ENCODE assay signal across 8 mouse cellular contexts in the genomic region with DNA sequence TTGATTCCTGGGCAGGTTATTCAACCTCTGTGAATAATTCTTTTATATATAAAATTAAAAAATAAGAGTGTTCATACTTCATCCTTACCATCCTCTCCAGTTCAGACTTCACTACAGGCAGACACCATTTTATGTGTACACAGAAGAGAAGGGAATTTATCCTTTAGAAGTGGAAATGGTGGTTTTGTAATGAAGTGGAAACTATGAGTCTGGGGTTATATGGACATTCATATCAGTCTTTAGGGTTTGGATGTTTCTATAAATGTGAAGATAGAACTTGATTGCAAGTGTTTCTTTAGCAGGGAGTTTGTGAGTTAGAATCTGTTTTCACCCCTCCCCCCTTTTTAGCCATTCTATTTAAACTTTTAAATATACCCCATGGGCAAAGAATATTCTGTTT. TPM values are rescaled to one million over a fixed set of nuclear protein-coding genes. Genes with fewer than 3 reads are reported as not detected.
DNase-seq lines count a peak whose midpoint lies in the region; ATAC-seq and TF ChIP-seq lines count a peak whose summit lies in the region.

No protein-coding gene starts in this region.

- no peaks in the 10 kb centered on the region for H3K27me3 ChIP-seq in erythroblast, embryonic 14.5 days (ENCODE audit: control insufficient read depth)
- no peaks in the 10 kb centered on the region for H3K27me3 ChIP-seq in lung, postnatal 0 days (replicated peaks; ENCODE audit: insufficient read depth, low read length)
- no peaks in the 10 kb centered on the region for H3K27me3 ChIP-seq in limb, embryonic 15.5 days
- no peaks in the 10 kb centered on the region for H3K27me3 ChIP-seq in stomach, embryonic 15.5 days (replicated peaks)

- H3K36me3 ChIP-seq in erythroblast, embryonic 14.5 days (ENCODE audit: control insufficient read depth) = peaks cover 14% of the 10 kb centered on the region
- no peaks in the 10 kb centered on the region for H3K36me3 ChIP-seq in lung, postnatal 0 days (ENCODE audit: insufficient read depth, low read length)
- H3K36me3 ChIP-seq in limb, embryonic 15.5 days = 0 out of 2 replicates have a peak, but pooled peaks cover 2% of the 10 kb centered on the region
- no peaks in the 10 kb centered on the region for H3K36me3 ChIP-seq in stomach, embryonic 15.5 days

- peak overlapping the region; percentile 95 for H3K4me3 ChIP-seq in erythroblast, embryonic 14.5 days (replicated peaks)
- no peak overlapping the region for H3K4me3 ChIP-seq in lung, postnatal 0 days (ENCODE audit: low read depth, low read length)
- H3K4me3 ChIP-seq in limb, embryonic 15.5 days = no peak overlapping the region
- H3K4me3 ChIP-seq in stomach, embryonic 15.5 days (replicated peaks) = peak overlapping the region; percentile 98; the same call in 1 of the 2 replicates

- intact Hi-C loops in left cerebral cortex, postnatal 4 days (cut with DNase I) = no loop called here

- TF ChIP-seq CTCF in lung, postnatal 0 days (IDR thresholded peaks at IDR 0.05) = no peak

- H3K9ac ChIP-seq in lung, postnatal 0 days (replicated peaks; ENCODE audit: low read depth) = no peak overlapping the region
- no peak overlapping the region for H3K9ac ChIP-seq in limb, embryonic 15.5 days
- H3K9ac ChIP-seq in stomach, embryonic 15.5 days = peak overlapping the region; percentile 92; the same call in 1 of the 2 replicates

- peak overlapping the region; percentile 55 for H3K4me2 ChIP-seq in lung, postnatal 0 days (replicated peaks; ENCODE audit: low read depth, low read length)
- peak overlapping the region; percentile 56 for H3K4me2 ChIP-seq in limb, embryonic 15.5 days
- H3K4me2 ChIP-seq in stomach, embryonic 15.5 days = peak overlapping the region; percentile 59

- TF ChIP-seq EP300 in lung, postnatal 0 days (IDR thresholded peaks at IDR 0.05) = no peak

- no peak overlapping the region for H3K27ac ChIP-seq in lung, postnatal 0 days (ENCODE audit: low read length)
- no peak overlapping the region for H3K27ac ChIP-seq in limb, embryonic 15.5 days
- H3K27ac ChIP-seq in stomach, embryonic 15.5 days = no peak overlapping the region

- no peaks in the 10 kb centered on the region for H3K9me3 ChIP-seq in erythroblast, embryonic 14.5 days (ENCODE audit: control insufficient read depth, low read length)
- no peaks in the 10 kb centered on the region for H3K9me3 ChIP-seq in lung, postnatal 0 days (ENCODE audit: low read length)
- no peaks in the 10 kb centered on the region for H3K9me3 ChIP-seq in limb, embryonic 15.5 days
- H3K9me3 ChIP-seq in stomach, embryonic 15.5 days = no peaks in the 10 kb centered on the region

- DNase-seq in lung, postnatal 0 days (ENCODE audit: low spot score) = no peak
- DNase-seq in lung, postnatal 10 days = no peak
- DNase-seq in left cerebral cortex, postnatal 4 days = no peak
- no peak for DNase-seq in layer of hippocampus, adult 11-12 months (ENCODE audit: low spot score)

- ATAC-seq in erythroblast, adult 5-6 weeks (replicated peaks; ENCODE audit: low FRiP score, poor library complexity, severe bottlenecking) = no peak
- no peak for ATAC-seq in lung, postnatal 0 days
- ATAC-seq in limb, embryonic 15.5 days (ENCODE audit: insufficient number of reproducible peaks, low FRiP score, low TSS enrichment, low read depth) = no peak
- no peak for ATAC-seq in stomach, embryonic 15.5 days (ENCODE audit: insufficient read depth, low FRiP score, low read depth)

- peaks cover 65% of the 10 kb centered on the region for H3K4me1 ChIP-seq in erythroblast, embryonic 14.5 days (ENCODE audit: control insufficient read depth)
- peaks cover 4% of the 10 kb centered on the region; the same call in 1 of the 2 replicates for H3K4me1 ChIP-seq in lung, postnatal 0 days (ENCODE audit: insufficient read depth, low read depth, low read length)
- peaks cover 24% of the 10 kb centered on the region for H3K4me1 ChIP-seq in limb, embryonic 15.5 days
- H3K4me1 ChIP-seq in stomach, embryonic 15.5 days = peaks cover 12% of the 10 kb centered on the region; the same call in 1 of the 2 replicates

RNA-seq across cellular contexts. Expression of gene Sacm1l, which starts 1.7 kb away (rescaled TPM):
- 0.07 and 0.08 TPM in 2 replicates for polyA plus RNA-seq in erythroblast, embryonic 14.5 days (2012)
- total RNA-seq in erythroblast, adult 5-6 weeks (2015; ENCODE audit: low replicate concordance) = 12.7 and 15.5 TPM in 2 replicates
- total RNA-seq in erythroblast, adult 5-6 weeks (2017; ENCODE audit: low replicate concordance) = 12.8 and 13.4 TPM in 2 replicates
- polyA plus RNA-seq in lung, postnatal 0 days (2015; fragmentation: Nextera tagmentation; extraction: Ambion mirVana) = 38.6 and 41.2 TPM in 2 replicates
- polyA plus RNA-seq in limb, embryonic 15.5 days (2015; fragmentation: Nextera tagmentation; extraction: Ambion mirVana) = 51.9 and 55.8 TPM in 2 replicates
- 52.3 and 56.5 TPM in 2 replicates for polyA plus RNA-seq in stomach, embryonic 15.5 days (2015; fragmentation: Nextera tagmentation; extraction: Ambion mirVana)
- 10 to 100 TPM; 43.3 to 46.6 TPM for total RNA-seq in left cerebral cortex, postnatal 4 days (2021)

RNA-seq across cellular contexts. Expression of gene Limd1, which starts 52.7 kb away (rescaled TPM):
- 1.1 TPM in 2 replicates for polyA plus RNA-seq in erythroblast, embryonic 14.5 days (2012)
- 10.7 and 19.2 TPM in 2 replicates for total RNA-seq in erythroblast, adult 5-6 weeks (2015; ENCODE audit: low replicate concordance)
- total RNA-seq in erythroblast, adult 5-6 weeks (2017; ENCODE audit: low replicate concordance) = 14.1 and 22.6 TPM in 2 replicates
- polyA plus RNA-seq in lung, postnatal 0 days (2015; fragmentation: Nextera tagmentation; extraction: Ambion mirVana) = 56.3 and 61.9 TPM in 2 replicates
- 53.3 and 53.7 TPM in 2 replicates for polyA plus RNA-seq in limb, embryonic 15.5 days (2015; fragmentation: Nextera tagmentation; extraction: Ambion mirVana)
- 46.1 and 49.9 TPM in 2 replicates for polyA plus RNA-seq in stomach, embryonic 15.5 days (2015; fragmentation: Nextera tagmentation; extraction: Ambion mirVana)
- 10 to 100 TPM in 1 of 2 experiments, 1 to 10 TPM in 1; 9.5 to 10.2 TPM for total RNA-seq in left cerebral cortex, postnatal 4 days (2021)

Comparison
In these comparisons a context has a peak if more than half of its experiments do, and no peak if none do; other contexts are left out.
1. H3K4me3 ChIP-seq: peak in erythroblast, embryonic 14.5 days (single experiment) and stomach, embryonic 15.5 days (single experiment); none in lung, postnatal 0 days (single experiment) and limb, embryonic 15.5 days (single experiment).
2. RNA of gene Sacm1l, which starts 1.7 kb away (polyA plus RNA-seq): 51.9 to 55.8 TPM in limb, embryonic 15.5 days, 52.3 to 56.5 TPM in stomach, embryonic 15.5 days and 38.6 to 41.2 TPM in lung, postnatal 0 days; 0.07 to 0.08 TPM in erythroblast, embryonic 14.5 days; every median in the first group is over 10 times any median in the second.
3. RNA of gene Limd1, which starts 52.7 kb away (polyA plus RNA-seq): 56.3 to 61.9 TPM in lung, postnatal 0 days, 53.3 to 53.7 TPM in limb, embryonic 15.5 days and 46.1 to 49.9 TPM in stomach, embryonic 15.5 days; 1.1 TPM in erythroblast, embryonic 14.5 days; every median in the first group is over 10 times any median in the second.
4. Peak in every context shown above with its lines, with median percentiles within 50 percentile points of each other: H3K4me2 ChIP-seq.